Mouse (Mus musculus) heart, adult 2 months (tissue): Measurements from ENCODE around the gene Mmp27.

ENCODE experiments used
- CTCF ChIP-seq: fragments of 200-600 bp; IDR thresholded peaks from 2 replicates; pipeline ENCODE4 v1.8.1; 2022; ENCODE audit warnings: antibody characterized with exemption, mild to moderate bottlenecking, moderate library complexity
- EP300 ChIP-seq: fragments of 200-500 bp; IDR thresholded peaks from 2 replicates; pipeline ENCODE4 v1.6.1; 2011; ENCODE audit warnings: low read depth, low read length, control low read depth; ENCODE audit not compliant: insufficient read depth
- POLR2A ChIP-seq: fragments of 200-500 bp; IDR thresholded peaks from 2 replicates; pipeline ENCODE4 v1.6.1; 2011; ENCODE audit warnings: mild to moderate bottlenecking, low read depth, low read length, control low read depth; ENCODE audit not compliant: insufficient read depth

- peak; percentile 71; the same call in 1 of the 2 replicates for TF ChIP-seq EP300
- TF ChIP-seq CTCF = peak; percentile 98
- no peak for TF ChIP-seq POLR2A
These were observed 32.0 kb downstream of the Mmp27 start for GRCm38 (mm10) chr9:7602982-7603742.
